Mouse (Mus musculus): ENCODE results near the gene Nkapd1. TPM values are rescaled to one million over a fixed set of nuclear protein-coding genes. Genes with fewer than 3 reads are reported as not detected.
A peak's percentile ranks its signal among the peaks of the same experiment; 100 is the strongest.

The Nkapd1 gene
- total and polyA plus RNA-seq, 3 experiments = 10.4 to 20.2 TPM; not detected in 1

DNA sequence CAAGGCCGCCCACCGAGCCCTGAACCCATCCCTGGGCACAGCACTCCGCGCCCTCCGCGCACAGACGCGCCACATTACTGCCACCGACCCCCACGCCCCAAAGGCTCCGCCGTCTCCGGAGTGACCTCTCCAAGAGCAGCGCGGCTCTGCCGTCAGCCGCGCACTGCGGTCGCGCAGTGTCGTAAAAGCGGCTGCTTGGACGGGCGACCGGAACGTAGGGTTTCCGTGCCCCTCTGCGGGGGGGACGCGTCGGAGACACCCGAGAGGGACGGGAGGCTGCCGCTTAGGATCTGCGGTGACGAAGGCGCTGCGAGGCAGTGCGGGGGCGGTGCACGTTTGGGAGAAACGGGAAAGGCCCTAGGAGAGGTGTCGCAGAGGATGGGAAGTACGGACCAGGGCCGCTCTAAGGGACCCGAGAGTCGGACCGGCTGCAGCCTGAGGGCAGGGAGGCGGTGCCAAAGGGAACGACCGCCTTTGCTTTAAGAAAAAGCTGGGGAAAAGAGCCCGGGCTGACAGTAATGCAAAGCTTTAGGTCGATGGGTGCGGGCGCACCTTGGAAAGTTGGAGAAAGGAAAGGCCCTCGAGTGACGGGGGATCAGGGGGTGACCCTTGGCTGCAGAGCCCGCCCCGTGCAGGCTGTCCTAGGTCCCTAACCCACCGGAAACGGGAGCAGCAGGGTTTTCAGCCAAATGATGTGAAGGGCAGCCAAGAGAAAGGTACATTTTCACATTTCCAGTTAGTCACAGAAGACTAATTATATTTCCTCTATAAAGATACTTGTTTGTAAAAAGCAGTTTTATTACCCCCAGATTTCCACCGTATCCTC lies 42.3 kb upstream of the Nkapd1 start, which contains the start of gene Dlat (continued):
- TF ChIP-seq GABPA (IDR thresholded peaks at IDR 0.05; ENCODE audit: low read depth, low read length) (no peak), POLR2AphosphoS2 (IDR thresholded peaks at IDR 0.05; ENCODE audit: low read length) (no peak; the same call in 1 of the 2 replicates), NRF1 (IDR thresholded peaks at IDR 0.05; ENCODE audit: insufficient read depth, low read depth, low read length, poor library complexity, severe bottlenecking) (peak; percentile 65), JUND (IDR thresholded peaks at IDR 0.05; ENCODE audit: low read depth, low read length) (no peak)

DNA sequence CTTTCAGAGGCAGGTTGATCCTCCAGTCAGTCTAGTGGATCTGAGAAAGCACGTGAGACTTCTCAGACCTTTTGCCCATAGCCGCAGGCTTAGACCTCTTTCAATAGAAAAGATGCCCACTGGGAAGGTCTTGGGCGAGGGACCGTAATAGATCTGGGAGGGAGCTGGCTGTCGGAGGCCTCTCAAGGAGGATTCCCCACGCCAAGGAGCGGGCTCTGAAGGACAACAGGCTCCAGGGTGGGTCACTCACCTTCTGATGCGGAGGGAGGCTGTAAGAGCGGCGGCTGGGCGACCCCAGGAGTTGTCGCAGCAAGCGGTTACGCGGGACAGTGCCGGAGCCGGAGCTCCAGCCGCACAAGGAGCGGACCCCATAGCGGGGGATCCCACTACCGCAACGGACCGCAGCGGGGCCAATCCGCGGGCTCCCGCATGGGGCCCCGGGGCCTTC lies 41.7 kb upstream of the Nkapd1 start:
- no peak for TF ChIP-seq POLR2AphosphoS5 (IDR thresholded peaks at IDR 0.05; ENCODE audit: borderline replicate concordance, low read depth, low read length)
- no peak for TF ChIP-seq POLR2A (IDR thresholded peaks at IDR 0.05; ENCODE audit: control insufficient read depth in 1 of 2, insufficient read depth in 1 of 2, low read depth in 1 of 2, low read length in 2 of 2, poor library complexity in 1 of 2)
- no peak for TF ChIP-seq MYC (IDR thresholded peaks at IDR 0.05; ENCODE audit: low read depth, low read length)
- 0 out of 2 replicates have a peak, but pooled peaks have one; percentile 13 for TF ChIP-seq CHD1 (IDR thresholded peaks at IDR 0.05; ENCODE audit: low read depth, low read length)
- no peak for TF ChIP-seq RCOR1 (IDR thresholded peaks at IDR 0.05; ENCODE audit: low read depth, low read length)
- no peak for TF ChIP-seq NELFE (IDR thresholded peaks at IDR 0.05; ENCODE audit: low read depth, low read length)
- peak; percentile 56 for DNase-seq (ENCODE audit: low read depth, low spot score)

DNA sequence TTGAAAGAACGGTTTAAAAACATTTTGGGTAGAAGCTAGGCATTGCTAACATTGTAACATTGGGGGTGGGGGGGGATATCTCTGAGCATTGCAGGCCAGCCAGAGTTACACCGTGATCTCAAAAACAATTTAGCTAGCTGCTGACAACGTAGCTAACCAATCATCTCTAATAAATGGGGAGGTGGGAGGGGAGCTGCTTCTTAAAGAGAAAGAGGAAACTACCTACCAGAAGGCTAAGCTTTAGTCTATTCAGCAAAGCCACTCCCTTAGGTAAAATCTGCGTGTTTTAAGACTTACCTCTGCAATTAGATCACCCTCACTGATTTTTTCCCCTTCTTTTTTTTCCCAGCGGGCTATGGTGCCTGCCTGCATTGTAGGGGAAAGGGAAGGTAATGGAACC lies 41.1 kb upstream of the Nkapd1 start:
- peak; percentile 85 for DNase-seq (ENCODE audit: low read depth, low spot score)
- H3K27me3 ChIP-seq (ENCODE audit: control insufficient read depth in 1 of 2, insufficient read depth in 2 of 2, low read length in 2 of 2) = no peaks in the 10 kb centered on the region
- peak overlapping the region; percentile 89 for H3K9ac ChIP-seq (ENCODE audit: control insufficient read depth, low read depth, low read length, poor library complexity, severe bottlenecking)
- peaks cover 11 to 19% of the 10 kb centered on the region in 2 experiments for H3K36me3 ChIP-seq (ENCODE audit: control insufficient read depth in 1 of 2, insufficient read depth in 2 of 2, low read length in 2 of 2)
- peak overlapping the region; percentile 59 for H3K27ac ChIP-seq (ENCODE audit: control insufficient read depth, low read depth, low read length)
- TF ChIP-seq MAZ (IDR thresholded peaks at IDR 0.05; ENCODE audit: low read depth, low read length) (no peak), UBTF (IDR thresholded peaks at IDR 0.05; ENCODE audit: borderline replicate concordance, insufficient read depth, low read depth, low read length) (no peak), TCF12 (IDR thresholded peaks at IDR 0.05; ENCODE audit: low read depth, low read length) (0 out of 2 replicates have a peak, but pooled peaks have one; percentile 12), EP300 (IDR thresholded peaks at IDR 0.05; ENCODE audit: low read depth in 1 of 2, low read length in 2 of 2) (peak in 1 of 2 experiments; percentile 33; a peak in 1 of 4 replicates), RCOR1 (IDR thresholded peaks at IDR 0.05; ENCODE audit: low read depth, low read length) (no peak), TBP (IDR thresholded peaks at IDR 0.05; ENCODE audit: low read depth, low read length) (0 out of 2 replicates have a peak, but pooled peaks have one; percentile 45), BHLHE40 (IDR thresholded peaks at IDR 0.05; ENCODE audit: borderline replicate concordance, low read depth, low read length) (no peak), HCFC1 (IDR thresholded peaks at IDR 0.05; ENCODE audit: low read depth, low read length) (peak; percentile 45; the same call in 1 of the 2 replicates), SIN3A (IDR thresholded peaks at IDR 0.05; ENCODE audit: low read length) (peak; percentile 75), NELFE (IDR thresholded peaks at IDR 0.05; ENCODE audit: low read depth, low read length) (no peak), MYB (IDR thresholded peaks at IDR 0.05; ENCODE audit: low read depth, low read length) (no peak), CTCF (IDR thresholded peaks at IDR 0.05 in 2 of 3, conservative IDR thresholded peaks at IDR 0.05 in 1 of 3; ENCODE audit: control insufficient read depth in 1 of 3, insufficient read depth in 1 of 3, low read depth in 2 of 3, low read length in 3 of 3, poor library complexity in 1 of 3, severe bottlenecking in 1 of 3) (no peak), ZMIZ1 (IDR thresholded peaks at IDR 0.05; ENCODE audit: low read depth, low read length) (no peak), MAFK (IDR thresholded peaks at IDR 0.05; ENCODE audit: borderline replicate concordance, low read depth, low read length) (0 out of 2 replicates have a peak, but pooled peaks have one; percentile 23), USF2 (IDR thresholded peaks at IDR 0.05; ENCODE audit: borderline replicate concordance in 1 of 2, insufficient read depth in 1 of 2, low read depth in 1 of 2, low read length in 2 of 2) (no peak), MXI1 (IDR thresholded peaks at IDR 0.05; ENCODE audit: low read depth, low read length) (0 out of 2 replicates have a peak, but pooled peaks have one; percentile 30), CHD2 (IDR thresholded peaks at IDR 0.05; ENCODE audit: low read length) (no peak), MAX (IDR thresholded peaks at IDR 0.05; ENCODE audit: low read length) (0 out of 2 replicates have a peak, but pooled peaks have one; percentile 36), MYC (IDR thresholded peaks at IDR 0.05; ENCODE audit: low read depth, low read length) (no peak)
- H3K4me3 ChIP-seq (ENCODE audit: control insufficient read depth in 1 of 2, insufficient read depth in 1 of 2, low read depth in 2 of 2, low read length in 2 of 2) = peak overlapping the region; percentile 94 to 98
- no peaks in the 10 kb centered on the region for H3K9me3 ChIP-seq (replicated peaks; ENCODE audit: insufficient read depth, low read length)
- peaks cover 1 to 7% of the 10 kb centered on the region in 2 experiments; a peak in 2 of 4 replicates for H3K4me1 ChIP-seq (ENCODE audit: control insufficient read depth in 1 of 2, insufficient read depth in 2 of 2, low read length in 2 of 2)
- H3K79me2 ChIP-seq (ENCODE audit: control insufficient read depth, insufficient read depth, low read length, poor library complexity) = peaks cover 20% of the 10 kb centered on the region

More for the DNA sequence above, 41.7 kb upstream of the Nkapd1 start:
- peaks cover 20% of the 10 kb centered on the region for H3K79me2 ChIP-seq (ENCODE audit: control insufficient read depth, insufficient read depth, low read length, poor library complexity)
- peaks cover 11 to 19% of the 10 kb centered on the region in 2 experiments for H3K36me3 ChIP-seq (ENCODE audit: control insufficient read depth in 1 of 2, insufficient read depth in 2 of 2, low read length in 2 of 2)
- H3K4me3 ChIP-seq (ENCODE audit: control insufficient read depth in 1 of 2, insufficient read depth in 1 of 2, low read depth in 2 of 2, low read length in 2 of 2) = peak overlapping the region; percentile 94 to 98
- H3K4me1 ChIP-seq (ENCODE audit: control insufficient read depth in 1 of 2, insufficient read depth in 2 of 2, low read length in 2 of 2) = peaks cover 1 to 7% of the 10 kb centered on the region in 2 experiments; a peak in 2 of 4 replicates
- no peaks in the 10 kb centered on the region for H3K27me3 ChIP-seq (ENCODE audit: control insufficient read depth in 1 of 2, insufficient read depth in 2 of 2, low read length in 2 of 2)
- H3K9me3 ChIP-seq (replicated peaks; ENCODE audit: insufficient read depth, low read length) = no peaks in the 10 kb centered on the region
- peak overlapping the region; percentile 89 for H3K9ac ChIP-seq (ENCODE audit: control insufficient read depth, low read depth, low read length, poor library complexity, severe bottlenecking)
- peak overlapping the region; percentile 59 for H3K27ac ChIP-seq (ENCODE audit: control insufficient read depth, low read depth, low read length)
